Mouse (Mus musculus) ovary, postnatal 36 days (tissue): Measurements from ENCODE around the gene Baz2b.
"Not testable (repeated sequence)": the region's sequence is repeated elsewhere in the genome, so short reads cannot be mapped to it uniquely, and the experiment has no call there.

Source experiments
- DNase-seq: peaks from one replicate; pipeline ENCODE4 v3.0.0; 2022; ENCODE audit warnings: low spot score, mixed read lengths

Baz2b gene

GRCm38 (mm10) chr2:60200051-60200562, 9.5 kb downstream of the Baz2b start:
- no peak for DNase-seq

- DNase-seq: no peak
Measured at GRCm38 (mm10) chr2:60196841-60197240, 12.8 kb downstream of the Baz2b start.

GRCm38 (mm10) chr2:60181696-60182095, 27.9 kb downstream of the Baz2b start:
- no peak for DNase-seq

GRCm38 (mm10) chr2:60177490-60177889, 32.1 kb downstream of the Baz2b start:
- DNase-seq: no peak

GRCm38 (mm10) chr2:60176087-60176486, 33.6 kb downstream of the Baz2b start:
- no peak for DNase-seq

- DNase-seq: no peak
Measured at GRCm38 (mm10) chr2:60175078-60175477, 34.6 kb downstream of the Baz2b start.

GRCm38 (mm10) chr2:60173595-60173994, 36.0 kb downstream of the Baz2b start:
- no peak for DNase-seq

- no peak for DNase-seq
Measured at GRCm38 (mm10) chr2:60173190-60173589, 36.4 kb downstream of the Baz2b start.

GRCm38 (mm10) chr2:60172531-60172914, 37.1 kb downstream of the Baz2b start:
- no peak for DNase-seq

- DNase-seq: no peak
Measured at GRCm38 (mm10) chr2:60171786-60172530, 37.7 kb downstream of the Baz2b start.

- no peak for DNase-seq
Measured at GRCm38 (mm10) chr2:60166878-60167277, 42.8 kb downstream of the Baz2b start.

- DNase-seq: no peak
Measured at GRCm38 (mm10) chr2:60165679-60166078, 44.0 kb downstream of the Baz2b start.

- DNase-seq: no peak
Measured at GRCm38 (mm10) chr2:60163744-60164143, 45.9 kb downstream of the Baz2b start.

- no peak for DNase-seq
Measured at GRCm38 (mm10) chr2:60152481-60152880, 57.2 kb downstream of the Baz2b start.

GRCm38 (mm10) chr2:60148651-60149050, 61.0 kb downstream of the Baz2b start:
- DNase-seq: no peak

- DNase-seq: no peak
Measured at GRCm38 (mm10) chr2:60147428-60147827, 62.2 kb downstream of the Baz2b start.

GRCm38 (mm10) chr2:60145742-60146141, 63.9 kb downstream of the Baz2b start:
- peak; percentile 9 for DNase-seq

- no peak for DNase-seq
Measured at GRCm38 (mm10) chr2:60143383-60143782, 66.3 kb downstream of the Baz2b start.

GRCm38 (mm10) chr2:60142281-60142680, 67.4 kb downstream of the Baz2b start:
- DNase-seq: no peak

GRCm38 (mm10) chr2:60138751-60139162, 70.9 kb downstream of the Baz2b start:
- DNase-seq: no peak

- no peak for DNase-seq
Measured at GRCm38 (mm10) chr2:60135796-60136195, 73.8 kb downstream of the Baz2b start.

GRCm38 (mm10) chr2:60134958-60135357, 74.7 kb downstream of the Baz2b start:
- DNase-seq: not testable (repeated sequence)

GRCm38 (mm10) chr2:60133072-60133471, 76.6 kb downstream of the Baz2b start:
- no peak for DNase-seq
